Mouse (Mus musculus) hindbrain, embryonic 16.5 days (tissue): Measurements from ENCODE around the gene Uhrf1bp1l. TPM values are rescaled to one million over a fixed set of nuclear protein-coding genes. Genes with fewer than 3 reads are reported as not detected.

Experiments used
- ATAC-seq: fragments of 200-750 bp; cut with Nextera tagmentation; 2 replicates; pipeline ENCODE4 v1.8.0; 2017; ENCODE audit warnings: moderate TSS enrichment, moderate library complexity
- H3K27ac ChIP-seq: fragments of 300-500 bp; sonication (generic); 2 replicates; pipeline ENCODE4 v1.5.1; 2014; ENCODE audit warnings: low read depth, mild to moderate bottlenecking, control low read depth, low read length, moderate library complexity
- H3K27me3 ChIP-seq: fragments of 300-500 bp; sonication (generic); replicated peaks from 2 replicates; pipeline ENCODE4 v1.6.1; 2014; ENCODE audit warnings: low read length; ENCODE audit not compliant: control insufficient read depth, insufficient read depth
- H3K36me3 ChIP-seq: fragments of 300-500 bp; sonication (generic); 2 replicates; pipeline ENCODE4 v1.6.1; 2014; ENCODE audit warnings: mild to moderate bottlenecking, low read length, moderate library complexity, mixed read lengths; ENCODE audit not compliant: control insufficient read depth, insufficient read depth
- H3K4me1 ChIP-seq: fragments of 300-500 bp; sonication (generic); 2 replicates; pipeline ENCODE4 v1.6.1; 2014; ENCODE audit warnings: low read depth, low read length; ENCODE audit not compliant: control insufficient read depth, insufficient read depth
- H3K4me2 ChIP-seq: fragments of 300-500 bp; sonication (generic); 2 replicates; pipeline ENCODE4 v1.6.1; 2014; ENCODE audit warnings: mild to moderate bottlenecking, low read length, control low read depth, moderate library complexity
- H3K4me3 ChIP-seq: fragments of 300-500 bp; sonication (generic); 2 replicates; pipeline ENCODE4 v1.5.1; 2014; ENCODE audit warnings: mild to moderate bottlenecking, low read length, control low read depth, moderate library complexity
- H3K9ac ChIP-seq: fragments of 300-500 bp; sonication (generic); 2 replicates; pipeline ENCODE4 v1.6.1; 2014; ENCODE audit warnings: low read depth, mild to moderate bottlenecking, control low read depth, low read length, moderate library complexity
- H3K9me3 ChIP-seq: fragments of 300-500 bp; sonication (generic); 2 replicates; pipeline ENCODE4 v1.6.1; 2014; ENCODE audit warnings: mild to moderate bottlenecking, low read length, moderate library complexity; ENCODE audit not compliant: control insufficient read depth
- WGBS: fragments of 180-500 bp; shearing (Covaris S2); extraction: QIAGEN DNeasy Blood & Tissue Kit; methylation state at CpG from one replicate; pipeline ENCODE4 v1.1.7; 2014; 5-methylcytosine and 5-hydroxymethylcytosine counted together
- polyA plus RNA-seq: library from polyadenylated mRNA; unstranded; fragments of >200 nt; fragmentation: Nextera tagmentation; extraction: Ambion mirVana; gene quantifications from 2 replicates; pipeline ENCODE4 v1.2.1, GENCODE M21; 2015

Uhrf1bp1l gene
- polyA plus RNA-seq, 1 experiment from 2014 or later, result 29.9 TPM

- 96% methylated on average over 3 of the region's 3 CpGs for WGBS
- Histone ChIP-seq H3K9ac (no peak overlapping the region), H3K4me2 (no peak overlapping the region), H3K36me3 (peaks cover 15% of the 10 kb centered on the region), H3K27me3 (no peaks in the 10 kb centered on the region), H3K4me3 (no peak overlapping the region), H3K4me1 (no peaks in the 10 kb centered on the region), H3K9me3 (no peaks in the 10 kb centered on the region), H3K27ac (no peak overlapping the region)
- ATAC-seq, result no peak
These were observed 24.0 kb upstream of the Uhrf1bp1l start for GRCm38 (mm10) chr10:89720796-89721195.

- H3K9ac ChIP-seq, result no peak overlapping the region
- WGBS, result 89% methylated on average over 14 of the region's 14 CpGs
- H3K4me1 ChIP-seq, result no peaks in the 10 kb centered on the region
- H3K27me3 ChIP-seq, result no peaks in the 10 kb centered on the region
- H3K9me3 ChIP-seq, result no peaks in the 10 kb centered on the region
- H3K36me3 ChIP-seq, result peaks cover 11% of the 10 kb centered on the region
- H3K27ac ChIP-seq, result no peak overlapping the region
- H3K4me2 ChIP-seq, result no peak overlapping the region
- no peak overlapping the region for H3K4me3 ChIP-seq
- ATAC-seq, result no peak
These were observed 22.3 kb upstream of the Uhrf1bp1l start for GRCm38 (mm10) chr10:89722247-89723195.

GRCm38 (mm10) chr10:89730386-89730785 lies 14.4 kb upstream of the Uhrf1bp1l start:
- Histone ChIP-seq H3K27me3 (no peaks in the 10 kb centered on the region), H3K4me3 (no peak overlapping the region), H3K4me1 (peaks cover 17% of the 10 kb centered on the region), H3K27ac (no peak overlapping the region), H3K4me2 (no peak overlapping the region), H3K9ac (no peak overlapping the region), H3K36me3 (no peaks in the 10 kb centered on the region), H3K9me3 (no peaks in the 10 kb centered on the region)
- ATAC-seq, result no peak
- WGBS, result 89% methylated on average over 6 of the region's 6 CpGs

- Histone ChIP-seq H3K9ac (peak overlapping the region; percentile 73), H3K4me3 (peak overlapping the region; percentile 78), H3K4me1 (peaks cover 17% of the 10 kb centered on the region), H3K27ac (no peak overlapping the region; the same call in 1 of the 2 replicates), H3K36me3 (no peaks in the 10 kb centered on the region), H3K4me2 (peak overlapping the region; percentile 72), H3K27me3 (no peaks in the 10 kb centered on the region), H3K9me3 (no peaks in the 10 kb centered on the region)
- no peak for ATAC-seq
- WGBS, result 14% methylated on average over 5 of the region's 5 CpGs
These were observed 13.4 kb upstream of the Uhrf1bp1l start for GRCm38 (mm10) chr10:89731341-89731740.

GRCm38 (mm10) chr10:89732001-89732794 lies 12.6 kb upstream of the Uhrf1bp1l start, which contains the start of gene Actr6:
Gene Actr6, minus strand, starts transcription at chr10:89732295.
- peak within 1 kb of the TSS; percentile 73 for H3K9ac ChIP-seq
- H3K27ac ChIP-seq, result peak within 1 kb of the TSS; percentile 86
- H3K4me3 ChIP-seq, result peak within 1 kb of the TSS; percentile 78
- peaks cover 17% of the 10 kb centered on the region for H3K4me1 ChIP-seq
- peak within 1 kb of the TSS; percentile 72 for H3K4me2 ChIP-seq
- no peaks in the 10 kb centered on the region for H3K9me3 ChIP-seq
- no peaks in the 10 kb centered on the region for H3K27me3 ChIP-seq
- 1% methylated on average over 49 of the region's 49 CpGs for WGBS
- ATAC-seq, result peak; percentile 100
- H3K36me3 ChIP-seq, result no peaks in the 10 kb centered on the region

GRCm38 (mm10) chr10:89737092-89737491 lies 7.7 kb upstream of the Uhrf1bp1l start:
- H3K36me3 ChIP-seq, result no peaks in the 10 kb centered on the region
- WGBS, result 50% methylated on average over 5 of the region's 5 CpGs
- H3K27ac ChIP-seq, result no peak overlapping the region
- H3K9me3 ChIP-seq, result no peaks in the 10 kb centered on the region
- no peak overlapping the region for H3K9ac ChIP-seq
- H3K4me3 ChIP-seq, result no peak overlapping the region
- no peak overlapping the region for H3K4me2 ChIP-seq
- no peaks in the 10 kb centered on the region for H3K27me3 ChIP-seq
- peaks cover 4% of the 10 kb centered on the region for H3K4me1 ChIP-seq
- ATAC-seq, result no peak

GRCm38 (mm10) chr10:89737887-89738286 lies 6.9 kb upstream of the Uhrf1bp1l start:
- Histone ChIP-seq H3K9me3 (no peaks in the 10 kb centered on the region), H3K27ac (no peak overlapping the region), H3K9ac (no peak overlapping the region), H3K4me2 (no peak overlapping the region), H3K4me1 (peaks cover under 1% of the 10 kb centered on the region), H3K27me3 (no peaks in the 10 kb centered on the region), H3K36me3 (no peaks in the 10 kb centered on the region), H3K4me3 (no peak overlapping the region)
- ATAC-seq, result no peak
- 92% methylated on average over 3 of the region's 3 CpGs for WGBS

GRCm38 (mm10) chr10:89738395-89738794 lies 6.4 kb upstream of the Uhrf1bp1l start:
- Histone ChIP-seq H3K4me1 (no peaks in the 10 kb centered on the region), H3K27ac (no peak overlapping the region), H3K27me3 (no peaks in the 10 kb centered on the region), H3K36me3 (no peaks in the 10 kb centered on the region), H3K9me3 (no peaks in the 10 kb centered on the region), H3K4me2 (no peak overlapping the region), H3K4me3 (no peak overlapping the region), H3K9ac (no peak overlapping the region)
- 85% methylated on average over 9 of the region's 9 CpGs for WGBS
- ATAC-seq, result no peak

- no peaks in the 10 kb centered on the region for H3K27me3 ChIP-seq
- no peaks in the 10 kb centered on the region for H3K9me3 ChIP-seq
- no peak overlapping the region for H3K9ac ChIP-seq
- no peak overlapping the region for H3K27ac ChIP-seq
- no peak overlapping the region for H3K4me3 ChIP-seq
- H3K36me3 ChIP-seq, result no peaks in the 10 kb centered on the region
- no peaks in the 10 kb centered on the region for H3K4me1 ChIP-seq
- H3K4me2 ChIP-seq, result no peak overlapping the region
- 54% methylated on average over 7 of the region's 7 CpGs for WGBS
- no peak for ATAC-seq
These were observed 5.1 kb upstream of the Uhrf1bp1l start for GRCm38 (mm10) chr10:89739703-89740102.
